Mouse (Mus musculus) monocyte, adult 5-6 weeks (primary cell): ENCODE results near the gene Fbxo17. TPM values are rescaled to one million over a fixed set of nuclear protein-coding genes. Genes with fewer than 3 reads are reported as not detected.
"Not testable (repeated sequence)": the region's sequence is repeated elsewhere in the genome, so short reads cannot be mapped to it uniquely, and the experiment has no call there.

Experiments used
- ATAC-seq: fragments of 153-309, 156-312 bp; replicated peaks from 2 replicates; pipeline ENCODE4 v1.8.0; 2017; ENCODE audit warnings: mild to moderate bottlenecking; ENCODE audit not compliant: low TSS enrichment, insufficient number of reproducible peaks, severe bottlenecking, poor library complexity, low FRiP score
- total RNA-seq: library from RNA; stranded (forward); fragments of 200-1000, 200-491, 200-594 nt; gene quantifications from 3 replicates; pipeline ENCODE4 v1.2.3, GENCODE M21; 2017

The Fbxo17 gene
- total RNA-seq, result 4.9 TPM in 1 of 3 replicates, not detected in the others

GRCm38 (mm10) chr7:28716590-28717281, at the start of gene Fbxo17:
Gene Fbxo17 (plus strand): TSS chr7:28716804.
- ATAC-seq, result peak; percentile 36; the same call in 1 of the 2 replicates

- 0 out of 2 replicates have a peak, but pooled peaks have one; percentile 40 for ATAC-seq
Observed at GRCm38 (mm10) chr7:28671172-28671571, 45.4 kb upstream of the Fbxo17 start.

DNA sequence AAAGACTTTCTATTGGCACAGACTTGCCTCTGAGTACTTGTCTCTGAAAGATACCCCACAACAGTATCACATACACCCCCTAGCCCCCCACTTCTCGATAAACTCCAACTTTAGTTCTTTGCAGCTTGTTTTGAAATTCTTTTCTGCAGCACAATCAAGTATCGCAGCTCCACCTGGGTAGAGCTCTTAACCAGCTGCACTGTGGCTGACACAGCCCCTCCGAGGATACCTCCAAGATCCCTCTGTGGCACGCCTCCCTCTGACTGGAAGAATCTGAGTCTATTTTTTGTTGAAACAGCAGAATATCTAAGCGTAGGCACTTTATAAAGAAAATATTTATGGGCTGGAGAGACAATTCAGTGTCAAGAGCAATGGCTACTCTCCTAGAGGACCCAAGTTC, 44.3 kb upstream of the Fbxo17 start:
- no peak for ATAC-seq

- not testable (repeated sequence) for ATAC-seq
Observed at GRCm38 (mm10) chr7:28672786-28673185, 43.8 kb upstream of the Fbxo17 start.

- no peak for ATAC-seq
Observed at GRCm38 (mm10) chr7:28674994-28675393, 41.6 kb upstream of the Fbxo17 start.

- ATAC-seq, result no peak
Observed at GRCm38 (mm10) chr7:28675746-28676145, 40.9 kb upstream of the Fbxo17 start.

GRCm38 (mm10) chr7:28676811-28677541, 39.6 kb upstream of the Fbxo17 start:
- ATAC-seq, result no peak

DNA sequence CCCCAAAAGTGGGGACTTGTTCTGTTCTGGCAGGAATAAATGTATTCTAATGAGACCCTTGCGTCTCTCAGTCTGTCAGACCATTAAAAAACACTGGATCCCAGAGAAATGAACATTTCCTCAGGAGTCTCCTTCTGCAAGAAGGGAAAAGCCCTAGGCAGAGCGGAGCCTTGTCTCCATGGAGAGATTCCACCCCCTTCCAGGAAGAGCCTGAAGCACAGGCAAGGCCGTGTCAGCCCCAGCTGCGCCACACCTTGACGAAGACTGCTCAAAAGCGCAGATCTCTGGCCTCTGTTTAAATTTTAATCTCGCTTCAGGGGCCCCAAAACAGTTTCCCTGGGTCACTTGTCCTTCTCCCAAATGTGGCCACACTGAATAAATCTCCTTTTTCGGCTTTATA, 39.0 kb upstream of the Fbxo17 start:
- ATAC-seq, result no peak

DNA sequence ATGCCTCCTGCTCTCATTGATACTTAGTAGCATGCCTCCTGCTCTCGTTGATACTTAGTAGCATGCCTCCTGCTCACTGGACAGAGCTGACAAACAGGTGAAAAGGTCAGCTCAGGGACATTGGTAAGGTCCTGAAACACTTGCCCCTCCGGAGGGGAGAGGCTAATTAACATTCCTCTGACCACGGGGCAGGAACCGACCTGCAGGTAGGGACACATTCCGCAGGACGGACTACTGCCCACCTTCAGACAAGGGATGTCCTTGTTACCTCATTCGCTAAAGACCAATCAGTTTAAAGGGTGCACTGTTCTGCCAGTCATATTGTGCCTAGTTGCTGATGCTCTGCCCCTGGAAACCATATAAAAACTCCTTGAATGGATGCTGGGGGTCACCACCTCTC, 25.5 kb upstream of the Fbxo17 start:
- no peak for ATAC-seq

GRCm38 (mm10) chr7:28692545-28693320, 23.9 kb upstream of the Fbxo17 start, which contains the start of gene Fbxo27:
Gene Fbxo27 (plus strand): TSS chr7:28692849.
- no peak; the same call in 1 of the 2 replicates for ATAC-seq

DNA sequence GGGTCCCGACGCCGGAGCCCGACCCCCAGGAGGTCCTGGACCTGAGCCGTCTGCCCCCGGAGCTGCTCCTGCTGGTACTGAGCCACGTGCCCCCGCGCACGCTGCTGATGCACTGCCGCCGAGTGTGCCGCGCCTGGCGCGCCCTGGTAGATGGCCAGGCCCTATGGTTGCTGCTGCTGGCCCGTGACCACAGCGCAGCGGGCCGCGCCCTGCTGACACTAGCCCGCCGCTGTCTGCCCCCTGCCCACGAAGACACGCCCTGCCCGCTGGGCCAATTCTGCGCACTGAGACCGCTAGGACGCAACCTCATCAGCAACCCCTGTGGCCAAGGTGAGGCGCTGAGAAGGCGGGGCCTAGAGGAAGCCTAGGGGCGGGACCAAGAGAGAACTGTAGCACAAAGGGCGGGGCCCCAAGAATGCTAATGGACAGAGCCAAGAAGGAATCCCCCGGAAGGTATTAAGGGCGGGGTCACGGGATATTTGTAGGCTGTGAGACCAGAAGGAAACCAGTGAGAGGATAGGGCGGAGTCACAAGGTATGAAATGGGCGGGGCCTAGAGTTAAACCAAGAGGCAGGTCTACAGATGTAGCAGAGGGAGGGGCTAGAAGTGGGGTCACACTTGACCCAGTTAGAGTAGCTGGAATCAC, 23.2 kb upstream of the Fbxo17 start:
- peak; percentile 78 for ATAC-seq

GRCm38 (mm10) chr7:28694423-28694822, 22.2 kb upstream of the Fbxo17 start:
- no peak for ATAC-seq

- 0 out of 2 replicates have a peak, but pooled peaks have one; percentile 24 for ATAC-seq
Observed at GRCm38 (mm10) chr7:28694966-28695511, 21.6 kb upstream of the Fbxo17 start.

DNA sequence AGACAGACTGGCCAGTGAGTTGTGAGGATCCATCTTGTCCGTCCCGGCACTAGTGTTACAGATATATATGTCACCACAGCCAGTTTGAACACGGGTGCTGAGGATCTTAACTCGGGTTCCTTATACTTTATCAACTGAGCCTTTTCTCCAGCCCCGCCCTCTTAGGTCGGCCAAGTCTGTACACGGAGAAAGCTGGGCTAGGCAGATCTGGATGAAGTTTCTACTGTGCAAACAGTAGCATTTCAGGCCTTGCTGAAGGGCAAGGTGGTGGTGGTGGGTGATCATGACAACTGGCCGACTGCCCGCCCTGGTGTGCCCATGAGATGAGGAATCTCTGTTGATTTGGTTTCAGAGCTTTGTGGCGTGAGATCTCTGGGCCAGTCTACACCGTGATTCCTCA, 19.3 kb upstream of the Fbxo17 start:
- no peak for ATAC-seq

DNA sequence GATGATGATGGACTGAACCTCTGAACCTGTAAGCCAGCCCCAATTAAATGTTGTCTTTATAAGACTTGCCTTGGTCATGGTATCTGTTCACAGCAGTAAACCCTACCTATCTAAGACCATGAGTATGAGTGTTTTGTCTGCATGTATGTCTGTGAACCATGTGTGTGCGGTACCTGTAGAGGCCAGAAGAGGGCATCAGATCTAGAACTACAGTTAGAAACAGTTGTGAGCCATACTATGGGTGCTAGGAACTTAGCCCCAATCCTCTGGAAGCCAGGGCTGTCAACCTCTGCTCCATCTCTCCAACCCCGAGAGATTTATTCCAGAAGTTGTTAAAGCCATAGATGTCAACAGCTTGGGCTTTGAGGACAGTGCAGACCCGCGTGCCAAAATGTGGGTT, 16.3 kb upstream of the Fbxo17 start:
- ATAC-seq, result no peak

DNA sequence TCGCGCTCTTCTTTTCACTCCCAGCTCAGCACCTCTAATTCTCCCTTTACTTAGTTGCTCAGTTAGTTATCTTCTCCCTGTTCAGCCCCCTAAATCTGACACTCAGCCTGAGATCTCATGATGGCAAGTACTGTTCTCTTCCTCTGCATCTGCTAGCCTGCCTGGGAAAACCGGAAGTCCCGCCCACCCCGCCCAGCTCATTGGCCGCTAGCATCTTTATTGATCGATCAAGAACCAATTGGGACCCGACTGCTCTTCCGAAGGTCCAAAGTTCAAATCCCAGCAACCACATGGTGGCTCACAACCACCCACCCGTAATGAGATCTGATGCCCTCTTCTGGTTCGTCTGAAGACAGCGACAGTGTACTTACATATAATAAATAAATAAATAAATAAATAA, 15.3 kb upstream of the Fbxo17 start:
- not testable (repeated sequence) for ATAC-seq

DNA sequence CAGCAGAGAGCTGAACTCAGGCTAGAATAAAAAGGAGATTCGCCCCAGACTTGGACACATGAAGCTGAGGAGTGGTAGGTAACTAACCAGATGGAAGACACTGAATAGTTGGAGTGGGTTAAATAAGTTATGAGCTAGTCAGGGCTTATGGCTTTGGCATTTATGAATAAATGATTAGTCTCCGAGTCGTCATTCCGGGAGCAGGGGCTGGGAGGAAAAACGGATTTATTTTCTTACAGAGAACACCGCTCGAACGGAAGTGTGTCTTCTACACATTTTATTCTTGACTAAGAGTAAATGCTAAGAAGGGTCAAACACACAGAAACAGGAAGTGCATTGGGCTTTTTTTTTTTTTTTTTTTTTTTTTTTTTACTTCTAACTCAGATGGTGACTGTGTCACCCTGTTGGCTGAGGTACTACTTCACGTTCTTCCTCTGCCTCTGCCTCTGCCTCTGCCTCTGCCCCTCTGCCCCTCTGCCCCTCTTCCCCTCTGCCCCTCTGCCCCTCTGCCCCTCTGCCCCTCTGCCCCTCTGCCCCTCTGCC, 13.9 kb upstream of the Fbxo17 start:
- ATAC-seq, result no peak

DNA sequence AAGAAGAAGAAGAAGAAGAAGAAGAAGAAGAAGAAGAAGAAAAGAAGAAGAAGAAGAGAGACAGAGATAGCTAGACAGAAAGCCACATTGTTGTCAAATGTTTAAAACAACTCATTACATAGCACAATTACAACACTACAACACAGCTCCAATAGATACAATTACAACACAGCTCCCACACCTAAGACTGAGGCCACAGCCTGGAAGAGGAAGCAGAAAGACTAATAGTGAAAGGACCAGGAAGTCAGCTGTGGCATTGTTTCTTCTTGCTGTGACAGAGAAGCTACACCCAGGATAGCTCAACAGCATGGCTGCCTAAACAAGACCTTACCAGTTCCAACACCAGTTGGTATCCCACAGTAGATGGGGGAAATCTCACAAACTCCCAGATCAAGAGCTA, 7.2 kb upstream of the Fbxo17 start:
- 0 out of 2 replicates have a peak, but pooled peaks have one; percentile 35 for ATAC-seq
